Comparison of ENCODE assay signal across 17 mouse cellular contexts in genomic region chr5:131039611-131040313, GRCm38 (mm10).
"Had no signal": no experiment of that assay in that cellular context is flagged by ENCODE, and none has a peak within 500 bp of the region (broad histone marks: within the 10 kb centered on the region; RNA-seq: fewer than 3 reads in every experiment).

No protein-coding gene starts in this region.

- H3K4me2 ChIP-seq: lung, embryonic 15.5 days; midbrain, embryonic 12.5 days; midbrain, embryonic 15.5 days; neural tube, embryonic 12.5 days; stomach, embryonic 15.5 days had no signal

- H3K9ac ChIP-seq: liver, postnatal 0 days; lung, embryonic 15.5 days; midbrain, embryonic 12.5 days; midbrain, embryonic 15.5 days; neural tube, embryonic 12.5 days; stomach, embryonic 15.5 days had no signal

- H3K27me3 ChIP-seq: lung, embryonic 15.5 days; megakaryocyte, embryonic 14.5 days; midbrain, embryonic 12.5 days; midbrain, embryonic 15.5 days; neural tube, embryonic 12.5 days; stomach, embryonic 15.5 days had no signal

- H3K9me3 ChIP-seq: lung, embryonic 15.5 days; midbrain, embryonic 12.5 days; midbrain, embryonic 15.5 days; neural tube, embryonic 12.5 days; stomach, embryonic 15.5 days had no signal

- ATAC-seq: liver, postnatal 0 days; lung, postnatal 0 days; midbrain, embryonic 15.5 days had no signal

- H3K27ac ChIP-seq: lung, embryonic 15.5 days; macrophage; midbrain, embryonic 12.5 days; midbrain, embryonic 15.5 days; neural tube, embryonic 12.5 days; stomach, embryonic 15.5 days; stomach, postnatal 0 days had no signal

- H3K4me3 ChIP-seq: lung, embryonic 15.5 days; megakaryocyte, embryonic 14.5 days; midbrain, embryonic 12.5 days; midbrain, embryonic 15.5 days; neural tube, embryonic 12.5 days; stomach, embryonic 15.5 days had no signal

- DNase-seq: liver, postnatal 0 days; lung, adult 2 months; lung, postnatal 14 days; lung, postnatal 36 days; right cerebral cortex, postnatal 14 days; thymus, adult 2 months; thymus, postnatal 25 days; thymus, postnatal 4 days had no signal

- H3K36me3 ChIP-seq: lung, embryonic 15.5 days; midbrain, embryonic 12.5 days; midbrain, embryonic 15.5 days; neural tube, embryonic 12.5 days; stomach, embryonic 15.5 days had no signal

- H3K4me1 ChIP-seq: lung, embryonic 15.5 days; megakaryocyte, embryonic 14.5 days; midbrain, embryonic 12.5 days; midbrain, embryonic 15.5 days; neural tube, embryonic 12.5 days; stomach, embryonic 15.5 days had no signal
